In the genomic region with DNA sequence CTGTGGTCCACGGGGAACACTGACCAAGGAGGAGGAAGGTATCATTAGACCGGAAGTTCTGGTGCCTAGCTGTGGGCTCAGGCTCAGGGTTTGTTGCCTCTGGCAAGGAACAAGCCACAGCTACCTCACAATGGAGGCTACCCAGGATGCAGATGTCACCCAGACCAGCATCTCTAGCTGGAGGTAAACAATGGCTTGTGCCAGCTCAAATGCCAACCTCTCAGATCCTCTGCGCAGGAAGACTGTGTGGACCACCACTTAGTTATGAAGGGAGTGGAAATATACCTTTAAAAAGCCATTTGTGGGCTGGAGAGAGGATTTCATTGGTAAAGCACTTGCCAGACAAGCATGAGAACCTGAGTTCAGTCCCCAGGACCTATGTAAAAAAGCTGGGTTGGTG, we compare ENCODE assay signal across 37 mouse cellular contexts. TPM values are rescaled to one million over a fixed set of nuclear protein-coding genes. Genes with fewer than 3 reads are reported as not detected.
"Had no signal": no experiment of that assay in that cellular context is flagged by ENCODE, and none has a peak within 500 bp of the region (broad histone marks: within the 10 kb centered on the region; RNA-seq: fewer than 3 reads in every experiment).

A gene (minus strand): TSS at position 101 of the 400 bp plus-strand sequence.

- H3K4me3 ChIP-seq: left cerebral cortex, adult 2 months; limb, embryonic 10.5 days; limb, embryonic 12.5 days; limb, embryonic 13.5 days; limb, embryonic 15.5 days; liver, embryonic 12.5 days; liver, embryonic 13.5 days; liver, embryonic 15.5 days; lung, embryonic 15.5 days; megakaryocyte, embryonic 14.5 days; midbrain, embryonic 10.5 days; midbrain, embryonic 12.5 days; midbrain, embryonic 13.5 days; midbrain, embryonic 15.5 days; myocyte had no signal

- H3K27ac ChIP-seq: left cerebral cortex, adult 2 months; limb, embryonic 10.5 days; limb, embryonic 12.5 days; limb, embryonic 13.5 days; limb, embryonic 15.5 days; liver, embryonic 12.5 days; liver, embryonic 13.5 days; liver, embryonic 14.5 days; liver, embryonic 15.5 days; lung, embryonic 15.5 days; macrophage; midbrain, embryonic 10.5 days; midbrain, embryonic 12.5 days; midbrain, embryonic 13.5 days; midbrain, embryonic 15.5 days had no signal

- H3K36me3 ChIP-seq: limb, embryonic 10.5 days; limb, embryonic 12.5 days; limb, embryonic 13.5 days; limb, embryonic 15.5 days; liver, embryonic 12.5 days; liver, embryonic 13.5 days; liver, embryonic 15.5 days; lung, embryonic 15.5 days; midbrain, embryonic 10.5 days; midbrain, embryonic 12.5 days; midbrain, embryonic 13.5 days; midbrain, embryonic 15.5 days had no signal

- H3K4me1 ChIP-seq: limb, embryonic 10.5 days; limb, embryonic 12.5 days; limb, embryonic 13.5 days; limb, embryonic 15.5 days; liver, embryonic 12.5 days; liver, embryonic 13.5 days; liver, embryonic 15.5 days; lung, embryonic 15.5 days; midbrain, embryonic 12.5 days; midbrain, embryonic 13.5 days; midbrain, embryonic 15.5 days had no signal

- H3K27me3 ChIP-seq: limb, embryonic 12.5 days; limb, embryonic 13.5 days; limb, embryonic 15.5 days; liver, embryonic 12.5 days; liver, embryonic 13.5 days; liver, embryonic 15.5 days; lung, embryonic 15.5 days; midbrain, embryonic 12.5 days; midbrain, embryonic 13.5 days; midbrain, embryonic 15.5 days had no signal

- DNase-seq: left cerebral cortex, postnatal 4 days; liver; liver, embryonic 13.5 days; liver, postnatal 0 days; lung, adult 18-20 months; lung, adult 2 months; lung, embryonic 14.5 days; lung, postnatal 10 days; lung, postnatal 14 days; lung, postnatal 36 days; lung, postnatal 4 days; midbrain, embryonic 14.5 days had no signal

RNA-seq across cellular contexts. Expression of the gene that starts here (rescaled TPM):
- polyA plus RNA-seq: limb, embryonic 10.5 days; limb, embryonic 11.5 days; limb, embryonic 12.5 days; limb, embryonic 13.5 days; limb, embryonic 14.5 days; limb, embryonic 15.5 days; liver, embryonic 11.5 days; liver, embryonic 12.5 days; liver, embryonic 13.5 days; liver, embryonic 14.5 days; liver, embryonic 15.5 days; liver, embryonic 16.5 days; liver, postnatal 0 days; lung, embryonic 14.5 days; lung, embryonic 15.5 days; lung, embryonic 16.5 days; lung, postnatal 0 days; midbrain, embryonic 10.5 days; midbrain, embryonic 11.5 days; midbrain, embryonic 12.5 days; midbrain, embryonic 13.5 days; midbrain, embryonic 14.5 days; midbrain, embryonic 15.5 days; midbrain, embryonic 16.5 days; midbrain, postnatal 0 days; myocyte had no signal
